Mouse (Mus musculus): ENCODE measurements around the gene Shf.

The Shf gene

DNA sequence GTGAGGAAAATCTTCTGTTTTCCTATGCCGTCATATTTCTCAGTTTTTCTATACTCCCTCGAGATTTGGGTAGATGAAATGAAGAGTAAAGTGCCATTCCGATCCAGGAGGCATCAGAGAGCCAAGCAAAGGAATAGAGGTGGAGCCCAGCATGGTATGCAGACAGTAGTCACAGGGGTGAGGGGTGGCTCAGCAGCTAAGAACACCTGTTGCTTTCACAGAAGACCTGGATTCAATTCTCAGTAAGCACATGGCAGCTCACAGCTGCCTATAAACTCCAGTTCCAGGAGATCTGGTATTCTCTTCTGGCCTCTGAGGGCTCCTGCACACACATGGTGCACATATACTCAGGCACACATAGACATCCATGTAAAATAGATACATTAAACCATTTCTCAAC is 3.1 kb upstream of the Shf start:
- in situ Hi-C loops (cut with MboI; ENCODE audit: unreplicated experiment in 2 of 2) = loop anchor here in 1 of 2 experiments (10.0 kb wide), 2 partner anchors 137 to 263 kb away; partner anchors contain the start of genes AA467197 and Sord

DNA sequence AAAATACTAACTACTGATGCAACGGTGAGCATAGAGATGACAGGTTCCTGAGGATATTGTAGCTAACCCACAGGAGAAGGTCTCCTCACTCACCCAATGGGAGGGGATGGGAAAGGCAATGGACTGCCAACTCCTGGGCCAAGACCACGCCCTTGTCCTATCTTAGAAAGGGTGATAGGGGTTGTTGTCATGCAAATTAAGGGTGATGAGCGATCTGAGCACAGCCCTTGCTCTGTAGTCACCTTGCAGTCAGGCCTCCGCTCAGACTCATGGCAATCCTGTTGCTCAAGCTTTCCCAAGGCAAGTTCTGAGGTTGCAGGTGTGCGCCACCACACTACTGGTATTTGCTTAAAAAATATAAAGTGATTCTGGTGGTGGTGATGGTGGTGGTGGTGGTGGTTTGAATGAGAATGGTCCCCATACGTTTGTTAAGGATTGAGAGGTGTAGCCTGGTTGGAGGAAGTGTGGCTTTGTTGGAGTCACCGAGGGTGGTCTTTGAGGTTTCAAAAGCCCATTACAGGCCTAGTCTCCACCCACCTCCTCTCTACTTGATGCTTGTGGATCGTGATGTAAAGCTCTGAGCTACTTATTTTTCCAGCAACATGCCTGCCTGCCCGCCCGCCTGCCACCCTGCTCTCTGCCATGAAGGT is 1.3 kb upstream of the Shf start:
- in situ Hi-C loops (cut with MboI; ENCODE audit: unreplicated experiment in 2 of 2) = loop anchor here in 1 of 2 experiments (10.0 kb wide), 2 partner anchors 135 to 265 kb away; partner anchors contain the start of genes AA467197 and Sord

DNA sequence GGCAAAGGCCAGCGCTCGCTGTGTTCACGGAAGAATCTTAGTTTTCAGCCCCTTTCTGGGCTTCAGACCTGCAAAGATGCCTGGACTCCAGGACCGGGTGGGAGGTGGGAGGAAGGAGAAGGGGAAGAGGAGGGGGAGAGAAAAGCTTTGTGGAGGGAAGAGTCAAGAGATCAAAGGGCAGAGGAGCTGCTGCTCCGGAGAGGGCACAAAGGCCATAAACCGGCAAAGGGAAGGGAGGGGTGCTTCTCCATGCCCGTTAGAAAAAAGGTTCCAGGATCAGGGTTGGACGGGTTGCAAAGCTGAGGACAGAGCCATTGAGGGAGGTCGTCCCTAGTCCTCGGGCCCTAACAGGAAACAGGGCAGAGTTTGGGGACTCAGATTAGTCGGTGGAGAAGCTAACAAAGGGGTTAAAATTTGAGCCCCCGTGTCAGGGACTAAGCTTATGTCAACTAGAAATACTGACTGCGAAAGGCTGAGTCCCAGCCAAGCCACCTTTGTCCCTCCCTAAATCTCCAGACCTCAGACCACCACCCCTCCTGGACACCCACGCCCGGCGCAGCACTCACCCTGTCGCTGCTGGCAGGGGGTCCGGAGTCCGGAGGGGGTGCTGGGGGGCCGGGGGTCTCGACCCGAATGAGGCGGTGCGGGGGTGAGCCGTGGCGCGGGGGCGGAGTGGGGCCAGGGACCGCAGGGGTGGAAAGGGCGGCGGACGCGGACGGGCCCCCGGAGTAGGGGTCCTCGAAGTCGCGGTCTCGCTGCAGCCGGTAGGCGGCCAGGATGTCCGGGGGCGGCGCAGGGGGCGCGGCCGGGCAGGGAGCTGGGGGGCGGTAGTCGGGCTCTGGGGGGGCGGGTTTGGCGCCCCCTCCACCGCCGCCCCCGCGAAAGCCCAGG is 636 bp downstream of the Shf start:
- in situ Hi-C loops (cut with MboI; ENCODE audit: unreplicated experiment in 2 of 2) = no loop called here

DNA sequence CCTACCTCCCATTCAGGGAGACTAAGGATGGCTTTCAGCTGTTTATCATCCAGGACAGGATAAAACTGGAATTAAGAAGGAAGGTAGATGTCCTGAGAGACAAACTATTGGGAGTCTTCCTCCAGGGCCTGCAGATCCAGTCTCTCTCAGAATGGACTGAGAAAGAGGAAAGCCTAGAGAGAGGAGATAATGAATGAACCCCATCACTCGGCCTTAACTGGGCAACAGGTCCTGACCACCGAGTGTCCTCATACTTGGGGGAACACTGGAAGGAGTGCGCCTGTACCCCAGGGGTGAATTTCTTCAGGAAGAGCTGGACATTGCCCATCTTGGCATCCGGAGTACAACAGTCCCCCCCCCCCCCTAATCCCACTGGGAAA is 1.3 kb downstream of the Shf start:
- in situ Hi-C loops (cut with MboI; ENCODE audit: unreplicated experiment in 2 of 2) = no loop called here

DNA sequence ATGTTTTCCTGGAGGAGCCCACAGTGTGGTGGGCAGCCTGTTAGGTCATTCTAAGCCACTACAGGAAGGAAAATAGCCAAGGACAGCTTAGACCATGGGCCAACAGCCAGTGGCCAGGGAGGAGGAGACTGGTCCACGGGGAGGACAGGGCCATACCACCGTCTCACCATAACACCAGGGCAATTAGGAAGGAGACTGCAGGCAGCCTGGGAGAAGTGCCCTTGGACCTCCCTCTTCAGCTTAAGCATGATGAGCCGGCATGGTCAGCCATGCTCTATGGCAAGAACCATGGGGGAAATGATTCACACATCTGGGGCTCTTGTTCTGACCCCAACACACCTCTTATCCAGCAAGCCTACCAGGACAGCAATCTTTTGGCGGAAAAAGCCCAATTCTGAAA is 1.8 kb downstream of the Shf start:
- in situ Hi-C loops (cut with MboI; ENCODE audit: unreplicated experiment in 2 of 2) = no loop called here

DNA sequence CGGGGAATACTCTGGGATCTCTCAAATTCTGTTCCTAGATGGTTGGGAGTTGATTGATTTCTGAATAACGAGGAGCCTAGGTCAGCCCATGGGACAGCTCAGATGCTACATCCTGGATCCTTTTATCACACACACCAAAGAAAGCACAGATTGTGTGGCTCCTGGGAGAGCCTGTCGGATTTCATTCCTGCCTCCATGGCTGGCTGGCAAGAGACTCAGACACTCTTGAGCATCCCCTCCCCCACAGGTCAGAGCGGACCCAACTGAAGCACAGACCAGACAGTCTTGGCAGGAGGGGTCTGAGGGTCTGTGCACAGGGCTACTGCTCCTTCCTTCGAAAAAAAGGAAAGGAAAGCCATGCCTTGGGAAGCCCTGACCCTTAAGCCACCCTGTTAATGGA is 2.3 kb downstream of the Shf start:
- in situ Hi-C loops (cut with MboI; ENCODE audit: unreplicated experiment in 2 of 2) = no loop called here

DNA sequence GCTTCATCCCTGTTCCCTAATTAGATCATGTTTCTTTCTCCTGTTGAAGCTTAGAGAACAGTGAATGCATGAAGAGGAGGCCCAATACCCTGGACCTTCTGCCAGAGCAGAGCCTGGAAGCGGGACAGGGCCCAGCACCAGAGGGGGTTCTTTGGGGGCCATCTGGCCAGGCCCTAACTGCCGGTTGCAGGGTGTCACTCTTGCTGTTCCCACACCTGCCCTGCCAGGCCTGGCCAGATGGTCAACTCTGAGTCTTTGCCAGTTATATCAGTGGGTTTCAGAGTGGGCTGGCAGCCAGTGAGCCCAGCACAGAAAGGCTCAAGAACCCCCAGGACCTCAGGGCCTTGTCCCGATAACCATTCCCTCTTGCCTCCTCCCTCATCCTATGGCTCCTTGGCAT is 2.9 kb downstream of the Shf start:
- in situ Hi-C loops (cut with MboI; ENCODE audit: unreplicated experiment in 2 of 2) = no loop called here

DNA sequence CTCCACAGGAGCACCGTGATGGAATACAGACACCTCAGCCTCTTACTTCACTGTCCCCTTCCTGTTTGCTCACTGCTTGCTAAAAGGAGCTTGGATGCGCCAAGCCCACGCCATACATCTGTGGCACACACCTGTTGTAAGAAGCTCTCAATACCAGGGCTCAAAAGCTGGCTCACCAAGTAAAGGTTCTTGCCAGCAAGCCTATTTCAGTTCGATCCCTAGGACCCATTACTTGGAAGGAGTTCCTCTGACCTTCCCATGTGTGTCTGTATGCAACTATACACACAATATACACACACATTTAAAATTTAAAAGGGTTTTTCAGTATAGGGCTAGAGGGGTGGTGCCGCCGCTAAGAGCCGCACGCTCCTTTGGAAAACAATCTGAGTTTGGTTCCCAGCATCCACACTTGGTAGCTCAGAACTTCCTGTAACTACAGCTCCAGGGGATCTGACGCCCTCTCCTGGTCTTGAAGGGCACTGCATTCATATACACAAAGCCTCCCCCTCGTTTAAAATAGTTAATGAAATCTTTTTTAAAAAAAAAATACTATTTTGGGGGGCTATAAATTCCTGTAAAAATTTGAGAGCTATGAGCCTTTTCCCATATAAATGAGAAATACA is 3.6 kb downstream of the Shf start:
- in situ Hi-C loops (cut with MboI; ENCODE audit: unreplicated experiment in 2 of 2) = no loop called here

DNA sequence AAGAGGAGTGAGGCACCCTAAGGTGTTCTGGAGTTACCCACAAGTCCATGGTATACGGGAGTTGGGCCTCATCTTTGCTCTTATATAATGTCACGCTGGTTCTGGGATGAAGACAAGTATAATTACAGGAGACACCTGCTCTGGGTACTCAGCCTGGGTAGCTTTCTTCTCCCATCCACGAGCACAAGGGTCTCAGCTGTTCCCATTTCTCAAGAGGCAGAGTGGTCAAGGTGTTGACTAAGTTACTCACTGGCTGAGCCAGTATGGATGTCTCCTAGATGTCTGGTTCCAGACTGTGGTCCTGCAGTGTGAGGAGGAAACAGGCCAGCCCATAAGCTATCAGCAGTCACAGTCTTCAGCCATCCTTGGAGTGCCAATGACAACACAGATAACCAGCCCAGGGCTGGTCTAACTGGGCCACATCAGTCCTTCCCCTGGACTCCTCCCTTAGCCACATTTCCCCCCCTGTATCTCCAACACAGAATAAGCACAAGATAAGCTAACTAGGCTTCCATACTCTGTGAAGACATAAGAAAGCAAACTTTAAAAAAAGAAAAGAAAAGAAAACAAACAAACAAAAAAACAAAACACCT is 4.5 kb downstream of the Shf start:
- in situ Hi-C loops (cut with MboI; ENCODE audit: unreplicated experiment in 2 of 2) = no loop called here

DNA sequence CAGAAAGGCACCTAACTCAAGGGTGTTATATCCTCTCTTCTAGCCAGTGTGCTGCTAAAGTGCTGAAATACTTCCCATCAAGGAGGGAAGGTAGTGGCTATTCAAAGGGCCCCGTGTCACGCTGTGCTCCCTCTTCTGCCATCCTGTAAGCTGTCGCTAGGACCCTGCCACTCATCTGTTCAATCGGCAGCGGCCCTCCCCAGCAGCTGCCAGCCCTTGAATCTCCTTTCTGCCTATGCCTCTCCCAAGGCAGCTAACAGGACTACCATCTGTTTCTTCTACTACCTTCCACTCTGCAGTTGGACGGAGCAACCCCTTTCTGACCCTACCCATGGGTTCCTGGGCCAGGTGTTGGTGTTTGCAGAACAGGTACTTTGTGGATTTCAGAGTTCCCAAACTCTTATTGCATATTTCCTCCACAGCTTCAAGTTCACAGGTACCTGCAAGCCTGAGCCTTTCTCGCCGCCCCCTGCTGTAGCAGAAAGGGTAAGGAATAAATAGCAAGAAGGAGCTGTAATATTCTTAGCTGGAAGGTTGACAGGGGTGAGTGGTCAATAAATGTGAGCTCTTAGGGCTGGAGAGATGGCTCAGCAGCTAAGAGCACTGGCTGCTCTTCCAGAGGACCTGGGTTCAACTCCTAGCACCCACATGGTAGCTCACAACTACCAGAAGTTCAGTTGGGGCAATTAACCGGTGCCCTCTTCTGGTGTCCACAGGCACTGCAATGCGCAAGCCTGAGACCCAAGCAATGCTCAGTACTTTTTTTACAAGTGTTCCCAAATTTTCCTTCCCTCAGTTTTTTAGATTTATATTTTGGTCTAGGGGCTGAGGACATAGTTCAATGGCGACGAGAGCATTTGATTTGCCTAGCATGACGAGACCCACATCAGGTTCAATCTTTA is 6.1 kb downstream of the Shf start:
- in situ Hi-C loops (cut with MboI; ENCODE audit: unreplicated experiment in 2 of 2) = no loop called here

DNA sequence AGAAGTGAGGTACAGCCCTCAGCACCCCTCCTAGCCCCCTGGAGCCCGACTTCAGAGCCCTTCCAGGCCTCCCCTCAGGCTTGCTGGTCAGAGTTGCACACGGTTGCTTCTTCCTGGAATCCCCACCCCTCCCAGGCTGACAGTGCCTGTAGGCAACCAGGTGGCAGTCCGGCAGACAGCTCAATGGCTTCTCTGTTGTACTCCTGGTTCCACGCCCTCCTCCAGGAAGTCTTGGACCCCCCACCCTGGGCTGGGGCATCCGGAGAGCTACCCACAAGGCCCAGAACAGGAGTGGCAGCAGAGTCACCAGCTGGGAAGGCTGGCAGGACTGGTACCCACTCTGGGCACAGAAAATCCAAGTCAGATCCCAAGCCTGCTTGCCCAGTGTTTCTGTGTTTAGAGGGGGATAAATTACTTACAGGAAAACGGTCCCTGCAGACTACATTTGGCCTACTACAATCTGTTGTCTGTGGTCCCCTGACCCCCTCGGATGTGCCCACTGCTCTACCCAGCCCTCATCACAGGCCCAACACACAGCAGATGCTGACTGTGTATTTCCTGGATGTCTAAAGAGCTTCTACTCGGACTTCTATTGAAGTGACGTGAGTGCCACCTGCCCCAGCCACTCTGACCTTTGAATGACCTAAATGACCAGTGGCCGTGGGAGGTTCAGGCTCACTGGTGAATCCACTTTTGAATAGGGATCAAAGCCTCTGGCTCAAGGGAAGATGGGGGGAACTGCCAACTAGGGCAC is 6.9 kb downstream of the Shf start:
- in situ Hi-C loops (cut with MboI; ENCODE audit: unreplicated experiment in 2 of 2) = no loop called here

DNA sequence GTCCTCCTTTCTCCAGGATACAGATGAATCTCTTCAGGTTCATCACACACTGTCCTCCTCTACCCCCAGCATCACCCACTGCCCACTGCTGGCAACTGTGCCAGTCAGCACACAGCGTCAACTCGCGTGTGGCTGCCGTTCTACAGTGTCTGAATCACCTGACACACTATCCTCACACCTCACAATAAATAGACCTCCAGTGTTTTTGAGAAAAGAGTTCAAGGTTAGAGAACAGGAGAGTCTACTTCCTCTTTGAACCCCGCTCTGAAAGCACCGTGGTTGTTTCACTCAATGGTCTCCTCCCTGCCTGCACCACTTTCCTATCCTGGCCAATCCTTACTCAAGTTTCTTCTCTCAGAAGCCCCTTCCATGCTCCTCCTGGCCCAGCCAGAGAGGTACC is 7.8 kb downstream of the Shf start:
- in situ Hi-C loops (cut with MboI; ENCODE audit: unreplicated experiment in 2 of 2) = no loop called here

DNA sequence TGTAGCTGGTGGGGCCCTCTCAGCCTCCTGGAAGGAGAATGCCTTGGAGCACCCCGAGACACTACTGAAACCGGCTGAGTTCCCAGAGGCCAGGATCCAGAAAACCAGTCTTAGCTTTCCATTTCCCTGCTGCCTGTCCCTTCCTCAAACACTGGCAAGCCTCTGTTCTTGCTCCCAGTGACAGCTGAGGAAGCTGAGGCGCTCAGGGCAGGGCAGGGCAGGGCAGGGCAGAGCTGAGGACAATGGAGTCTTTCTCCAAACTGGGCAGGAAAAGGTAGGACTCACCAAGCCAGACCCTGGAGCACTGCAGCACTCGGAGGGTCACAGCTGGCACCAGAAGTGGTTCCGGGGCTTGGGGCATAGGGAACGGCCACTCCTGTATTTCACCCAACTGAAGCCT is 8.7 kb downstream of the Shf start:
- in situ Hi-C loops (cut with MboI; ENCODE audit: unreplicated experiment in 2 of 2) = no loop called here

DNA sequence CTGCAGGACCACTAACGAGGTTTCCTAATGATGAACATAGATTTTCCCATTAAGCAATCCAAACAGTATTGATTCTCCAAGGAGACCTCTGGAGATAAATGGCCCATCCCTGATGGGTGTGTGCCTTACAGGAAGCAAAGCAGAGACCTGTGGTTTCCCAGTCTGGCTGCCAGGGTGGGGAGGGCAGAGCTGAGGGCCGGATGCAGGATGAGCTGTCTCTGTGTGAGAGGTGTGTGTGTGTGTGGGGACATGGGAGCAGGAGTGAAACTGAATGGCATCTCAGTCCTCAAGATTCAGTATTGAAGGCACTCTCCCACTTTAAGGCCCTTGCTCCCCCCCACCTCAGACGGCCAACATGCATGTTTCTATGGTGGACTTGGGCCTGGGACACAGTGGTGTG is 12.8 kb downstream of the Shf start:
- in situ Hi-C loops (cut with MboI; ENCODE audit: unreplicated experiment in 2 of 2) = no loop called here

DNA sequence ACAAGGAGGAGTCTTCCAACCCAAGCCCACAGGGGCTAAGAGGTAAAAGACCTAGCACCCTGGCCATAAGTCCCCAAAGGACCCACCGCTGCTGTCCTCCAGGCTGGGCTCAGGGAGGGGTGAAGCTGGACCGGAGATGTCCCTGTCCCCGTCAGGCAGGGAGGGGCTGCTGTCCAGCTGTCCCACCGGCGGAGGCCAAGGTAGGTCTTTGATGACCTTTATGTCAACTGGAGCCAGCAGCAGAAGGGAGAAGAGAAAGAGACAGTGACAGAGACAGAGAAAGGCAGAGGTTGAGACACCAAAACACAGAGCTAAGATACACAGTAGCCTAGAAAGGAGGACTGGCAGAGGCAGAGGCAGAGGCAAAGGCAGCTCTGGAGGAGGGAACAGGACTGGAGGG is 13.6 kb downstream of the Shf start:
- in situ Hi-C loops (cut with MboI; ENCODE audit: unreplicated experiment in 2 of 2) = no loop called here

DNA sequence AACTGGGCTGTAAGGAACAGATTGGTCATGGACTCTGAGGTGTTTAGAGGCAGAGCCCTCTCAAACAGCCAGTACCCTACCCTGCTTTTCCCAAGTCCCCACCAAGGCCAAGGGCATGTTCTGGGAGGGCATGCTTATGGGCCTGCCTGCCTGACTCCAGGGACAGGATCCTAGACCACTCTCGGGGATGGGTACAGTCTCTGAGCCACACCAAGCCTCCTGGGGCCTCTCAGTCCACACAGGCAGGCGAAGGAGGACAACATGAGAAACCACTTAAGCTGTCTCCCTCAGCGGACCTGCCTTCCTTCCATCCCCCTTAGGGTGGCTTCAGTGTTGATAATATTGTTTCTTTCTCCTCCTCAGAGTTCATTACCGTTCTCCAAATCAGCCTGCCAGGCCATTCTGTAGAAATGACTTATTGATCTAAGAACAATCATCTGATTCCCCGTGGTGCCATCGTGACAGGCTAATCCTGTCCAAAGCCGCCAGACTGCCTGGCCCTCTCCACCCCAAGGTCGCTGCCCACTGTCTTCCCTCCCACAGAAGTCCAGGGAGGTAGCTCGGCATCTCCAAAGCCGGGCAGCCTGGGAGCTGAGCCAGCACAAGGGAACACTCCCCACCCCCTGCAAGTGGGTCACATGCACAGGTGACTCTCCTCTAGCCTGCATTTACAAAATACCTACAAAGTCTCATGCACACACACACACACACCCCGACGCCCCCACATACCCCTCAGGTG is 14.6 kb downstream of the Shf start:
- in situ Hi-C loops (cut with MboI; ENCODE audit: unreplicated experiment in 2 of 2) = no loop called here

DNA sequence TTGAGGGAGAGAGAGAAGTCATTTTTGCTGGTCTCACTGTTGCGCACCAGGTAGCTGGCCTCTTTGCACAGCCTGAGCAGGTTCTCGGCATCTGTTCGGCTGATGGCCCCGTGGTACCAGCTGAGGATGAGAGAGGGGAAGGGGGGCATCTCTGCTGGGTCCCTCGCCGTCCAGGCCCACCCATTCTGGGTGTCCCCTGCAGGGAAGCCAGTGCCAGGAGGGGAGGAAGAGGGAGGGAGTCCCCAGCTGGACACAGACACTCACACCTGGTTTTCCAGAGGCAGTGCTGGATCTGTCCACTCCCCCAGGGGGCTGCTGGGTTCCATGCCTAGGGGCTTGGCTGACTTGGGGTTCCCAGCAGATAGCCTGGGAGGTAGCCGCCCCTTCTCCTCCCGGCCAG is 15.2 kb downstream of the Shf start:
- in situ Hi-C loops (cut with MboI; ENCODE audit: unreplicated experiment in 2 of 2) = no loop called here

DNA sequence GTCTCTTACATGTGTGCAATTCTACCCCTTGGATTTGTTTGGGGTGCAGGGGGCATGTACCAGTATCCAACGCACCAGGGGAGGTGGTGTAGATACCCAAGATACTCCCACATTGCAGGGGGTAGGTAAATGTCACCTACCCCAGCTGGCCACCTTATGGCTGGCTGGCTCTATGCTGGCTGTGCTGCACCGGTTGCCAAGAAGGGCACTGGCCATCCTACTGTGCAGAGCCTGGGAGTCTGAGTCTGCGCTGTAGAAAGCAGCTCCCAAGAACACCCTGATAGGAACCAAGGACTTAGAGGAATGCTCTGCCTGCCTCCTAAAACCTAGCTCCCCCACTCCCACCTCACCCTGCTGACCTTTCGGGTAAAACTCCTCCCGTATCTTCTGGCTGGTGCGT is 16.0 kb downstream of the Shf start:
- in situ Hi-C loops (cut with MboI; ENCODE audit: unreplicated experiment in 2 of 2) = no loop called here

DNA sequence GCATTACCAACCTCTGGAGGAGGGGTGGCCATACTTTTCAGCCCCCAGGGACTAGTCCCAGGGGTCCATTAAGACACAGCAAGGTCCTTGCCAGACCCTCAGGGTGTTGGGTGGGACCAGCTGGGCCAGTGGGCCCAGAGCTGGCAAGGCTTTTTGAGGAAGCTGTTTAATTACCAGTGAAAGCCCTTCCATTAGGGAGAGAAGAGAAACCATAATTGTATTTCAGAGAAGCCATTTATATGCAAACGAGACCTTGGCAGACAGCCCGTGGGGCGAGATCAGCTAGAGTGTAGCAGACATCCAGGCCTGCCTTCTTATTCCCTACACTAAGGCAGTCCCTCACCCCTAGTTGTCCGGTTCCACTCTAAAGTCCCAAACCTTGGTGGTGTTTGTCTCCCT is 17.0 kb downstream of the Shf start:
- in situ Hi-C loops (cut with MboI; ENCODE audit: unreplicated experiment in 2 of 2) = no loop called here
